ENCODE assay signal across 29 mouse cellular contexts in genomic region chr5:47215421-47215820, GRCm38 (mm10).
"Had no signal": no experiment of that assay in that cellular context is flagged by ENCODE, and none has a peak within 500 bp of the region (broad histone marks: within the 10 kb centered on the region; RNA-seq: fewer than 3 reads in every experiment).

No protein-coding gene starts in this region.

- H3K4me3 ChIP-seq: limb, embryonic 10.5 days; limb, embryonic 12.5 days; limb, embryonic 13.5 days; limb, embryonic 15.5 days; liver, embryonic 12.5 days; liver, embryonic 13.5 days; liver, embryonic 15.5 days; lung, embryonic 15.5 days; midbrain, embryonic 10.5 days; midbrain, embryonic 12.5 days; midbrain, embryonic 13.5 days; midbrain, embryonic 15.5 days; myocyte had no signal

- H3K4me1 ChIP-seq: limb, embryonic 10.5 days; limb, embryonic 12.5 days; limb, embryonic 13.5 days; limb, embryonic 15.5 days; liver, embryonic 12.5 days; liver, embryonic 13.5 days; liver, embryonic 15.5 days; lung, embryonic 15.5 days; midbrain, embryonic 12.5 days; midbrain, embryonic 13.5 days; midbrain, embryonic 15.5 days had no signal

- H3K9me3 ChIP-seq: limb, embryonic 10.5 days; limb, embryonic 12.5 days; limb, embryonic 13.5 days; limb, embryonic 15.5 days; liver, embryonic 12.5 days; liver, embryonic 13.5 days; liver, embryonic 15.5 days; lung, embryonic 15.5 days; megakaryocyte, embryonic 14.5 days; midbrain, embryonic 10.5 days; midbrain, embryonic 12.5 days; midbrain, embryonic 13.5 days; midbrain, embryonic 15.5 days had no signal

- H3K36me3 ChIP-seq: limb, embryonic 10.5 days; limb, embryonic 12.5 days; limb, embryonic 13.5 days; limb, embryonic 15.5 days; liver, embryonic 12.5 days; liver, embryonic 13.5 days; liver, embryonic 15.5 days; lung, embryonic 15.5 days; midbrain, embryonic 10.5 days; midbrain, embryonic 12.5 days; midbrain, embryonic 13.5 days; midbrain, embryonic 15.5 days had no signal

- DNase-seq: left cerebral cortex, postnatal 4 days; liver; liver, embryonic 13.5 days; liver, postnatal 0 days; lung, adult 18-20 months; lung, adult 2 months; lung, embryonic 14.5 days; lung, postnatal 10 days; lung, postnatal 14 days; lung, postnatal 36 days; lung, postnatal 4 days; midbrain, embryonic 14.5 days had no signal

- ATAC-seq: liver, embryonic 12.5 days; liver, postnatal 0 days; lung, postnatal 0 days; midbrain, embryonic 13.5 days; midbrain, embryonic 15.5 days; midbrain, embryonic 16.5 days had no signal

- H3K27ac ChIP-seq: limb, embryonic 10.5 days; limb, embryonic 12.5 days; limb, embryonic 13.5 days; limb, embryonic 15.5 days; liver, embryonic 12.5 days; liver, embryonic 13.5 days; liver, embryonic 14.5 days; liver, embryonic 15.5 days; lung, embryonic 15.5 days; macrophage; midbrain, embryonic 10.5 days; midbrain, embryonic 12.5 days; midbrain, embryonic 13.5 days; midbrain, embryonic 15.5 days had no signal

- H3K27me3 ChIP-seq: limb, embryonic 12.5 days; limb, embryonic 13.5 days; limb, embryonic 15.5 days; liver, embryonic 12.5 days; liver, embryonic 13.5 days; liver, embryonic 15.5 days; lung, embryonic 15.5 days; megakaryocyte, embryonic 14.5 days; midbrain, embryonic 12.5 days; midbrain, embryonic 13.5 days; midbrain, embryonic 15.5 days had no signal
